Mouse (Mus musculus): ENCODE measurements around the gene Hsd17b6.

Hsd17b6 gene

GRCm38 (mm10) chr10:128004918-128005317 is 2.5 kb downstream of the Hsd17b6 start:
- no peak for DNase-seq

DNA sequence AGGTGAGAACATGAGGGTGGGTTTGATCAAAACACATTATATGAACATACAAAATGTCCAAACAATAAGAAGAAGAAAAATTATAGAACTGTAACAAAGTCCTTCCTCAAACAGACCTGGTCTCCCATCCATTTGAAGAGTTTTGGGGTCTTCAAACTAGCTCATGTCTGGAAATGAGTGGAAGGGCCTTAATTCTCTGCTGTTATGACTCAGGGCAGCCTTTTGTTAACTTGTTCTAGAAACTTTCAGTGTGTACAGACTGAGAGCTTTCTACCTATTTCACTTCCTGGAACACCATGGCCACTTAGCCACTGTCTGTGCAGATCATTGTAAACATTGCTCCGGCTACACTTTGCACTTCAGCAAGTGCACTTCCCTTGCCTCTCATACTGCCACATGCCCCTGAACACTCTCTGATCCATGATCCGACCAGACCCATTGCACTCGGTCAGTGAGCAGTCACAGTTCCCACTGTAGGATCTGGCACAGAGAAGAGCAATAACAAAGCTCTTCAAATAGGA is 4.1 kb downstream of the Hsd17b6 start:
- no peak for DNase-seq

DNA sequence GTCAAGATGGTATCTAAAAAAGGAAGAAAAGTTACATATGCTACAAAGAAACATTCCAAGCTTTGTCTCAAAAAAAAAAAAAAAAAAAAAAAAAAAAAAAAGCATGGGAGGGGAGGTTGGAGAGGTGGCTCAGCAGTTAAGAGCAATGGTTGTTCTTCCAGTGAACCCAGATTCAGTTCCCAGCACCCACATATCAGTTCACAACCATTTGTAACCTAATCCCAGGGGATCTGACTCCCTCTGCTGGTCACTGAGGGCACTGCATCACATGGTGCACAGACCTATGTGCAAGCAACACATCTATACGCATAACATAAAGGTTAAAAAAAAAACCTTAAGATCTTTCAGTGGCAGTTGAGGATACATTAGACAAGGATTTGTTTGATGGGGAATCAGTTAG is 9.2 kb downstream of the Hsd17b6 start:
- no peak for DNase-seq

DNA sequence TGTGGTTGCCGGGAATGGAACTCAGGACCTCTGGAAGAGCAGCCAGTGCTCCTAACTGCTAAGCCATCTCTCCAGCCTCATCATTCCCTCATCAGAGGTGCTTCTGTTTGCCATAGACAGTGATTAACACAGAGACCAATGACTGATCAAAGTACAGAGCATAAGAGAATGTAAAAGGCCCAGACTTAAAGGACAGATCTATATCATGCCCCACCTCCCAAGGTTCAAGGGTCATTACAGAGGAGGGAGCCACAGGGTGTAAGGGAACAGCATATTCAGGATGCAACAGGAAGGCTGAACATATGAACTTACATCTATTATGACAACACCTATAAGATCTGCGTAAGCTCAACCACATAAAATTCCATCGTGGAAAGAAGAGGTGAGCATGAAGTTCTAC is 10.7 kb downstream of the Hsd17b6 start:
- no peak for DNase-seq

DNA sequence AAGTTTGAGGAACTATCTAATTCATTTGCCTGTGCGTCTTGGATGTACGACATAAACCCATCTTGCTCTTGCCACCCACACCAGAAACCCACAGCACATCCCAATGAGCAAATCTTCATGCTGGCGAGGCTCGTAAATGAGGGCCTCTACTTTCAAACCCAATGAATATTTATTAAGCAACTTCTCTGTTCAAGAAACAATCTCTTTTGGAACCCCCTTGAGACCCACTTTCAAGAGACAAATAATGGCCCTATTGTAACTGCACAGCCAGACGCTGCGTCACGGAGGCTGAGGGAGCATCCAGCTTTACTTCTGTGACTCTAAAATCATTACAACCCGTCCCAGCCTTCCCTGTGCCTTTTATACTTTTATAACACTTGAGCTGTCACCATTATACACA is 21.8 kb downstream of the Hsd17b6 start:
- no peak for DNase-seq

DNA sequence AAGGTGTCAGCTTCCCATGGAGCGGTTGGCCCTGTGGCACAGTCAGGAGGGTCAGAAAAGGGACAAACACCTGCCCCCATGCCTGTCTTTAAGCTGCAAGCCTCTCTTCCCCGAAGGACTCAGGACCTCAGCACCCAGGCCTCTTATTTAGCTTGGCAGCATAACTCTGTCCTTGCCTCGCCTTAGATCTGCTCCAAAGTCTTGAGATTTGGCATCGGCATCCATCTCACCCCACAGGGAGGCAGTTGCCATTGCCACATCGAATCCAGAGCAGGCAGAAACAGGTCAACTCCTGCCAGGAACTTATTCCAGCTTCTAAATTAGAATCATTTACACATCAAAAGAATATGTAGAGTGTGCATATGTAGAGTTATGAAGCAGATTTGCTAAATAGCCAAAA is 22.8 kb downstream of the Hsd17b6 start:
- no peak for DNase-seq

DNA sequence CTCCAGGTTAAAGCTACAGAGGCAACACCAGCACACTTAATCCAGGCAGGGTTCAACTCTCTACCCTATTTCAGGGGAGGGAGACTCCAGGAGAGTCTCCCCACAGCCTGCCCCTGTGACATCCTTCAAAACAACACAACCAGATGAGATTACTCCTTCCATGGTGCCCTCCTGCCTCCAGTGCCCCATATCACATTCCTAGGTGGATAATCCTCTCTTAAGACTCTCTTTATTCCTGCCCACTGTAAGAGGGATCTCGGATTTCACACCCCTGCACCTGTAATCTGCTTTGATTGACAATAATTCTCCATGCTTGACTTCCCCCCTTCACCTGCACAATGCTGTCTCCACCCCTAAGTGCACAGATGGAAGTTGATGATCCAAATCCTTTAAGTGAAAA is 31.9 kb downstream of the Hsd17b6 start:
- DNase-seq = no peak

DNA sequence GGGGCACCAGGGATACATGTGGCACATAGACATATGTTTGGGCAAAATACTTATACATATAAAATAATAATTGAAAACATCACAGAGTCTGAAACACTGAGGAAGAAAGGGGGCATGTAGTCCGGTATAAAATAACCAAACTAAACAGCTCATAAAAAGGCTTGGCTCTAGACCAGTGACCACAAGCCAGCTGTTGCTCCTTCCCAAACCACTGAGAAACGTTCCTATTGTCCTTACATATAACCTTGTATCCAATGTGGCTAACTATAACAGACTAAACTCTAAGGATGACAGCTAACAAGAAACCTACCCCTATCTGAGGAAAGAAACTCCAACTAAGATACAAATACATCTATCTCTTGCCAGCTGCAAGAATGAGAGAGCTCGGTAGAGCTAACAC is 33.3 kb downstream of the Hsd17b6 start:
- DNase-seq = no peak

- no peak for DNase-seq
Measured at GRCm38 (mm10) chr10:127971135-127971534, 36.3 kb downstream of the Hsd17b6 start.

DNA sequence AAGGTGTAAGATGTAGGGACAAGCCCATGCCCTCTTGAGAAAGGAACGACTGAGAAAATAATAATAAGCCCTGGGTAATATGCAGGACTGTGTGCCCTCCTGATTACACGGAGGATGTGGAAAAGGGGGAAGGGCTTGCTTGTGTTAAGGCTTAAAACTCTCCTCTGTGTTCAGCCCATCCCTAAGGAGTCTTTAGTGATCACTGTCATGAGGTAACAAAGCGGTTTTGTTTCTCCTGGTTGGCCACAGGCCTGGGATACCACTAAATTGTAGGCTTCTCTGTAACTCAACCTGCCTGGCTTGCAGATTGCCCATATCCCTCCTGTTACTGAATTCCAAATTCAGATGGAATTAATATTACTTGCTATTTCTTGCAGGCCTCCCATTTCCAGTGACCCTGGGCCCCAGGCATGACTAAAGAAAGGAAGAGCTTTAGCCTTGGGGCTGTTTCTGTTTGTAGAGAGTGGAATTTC is 37.0 kb downstream of the Hsd17b6 start:
- no peak for DNase-seq

DNA sequence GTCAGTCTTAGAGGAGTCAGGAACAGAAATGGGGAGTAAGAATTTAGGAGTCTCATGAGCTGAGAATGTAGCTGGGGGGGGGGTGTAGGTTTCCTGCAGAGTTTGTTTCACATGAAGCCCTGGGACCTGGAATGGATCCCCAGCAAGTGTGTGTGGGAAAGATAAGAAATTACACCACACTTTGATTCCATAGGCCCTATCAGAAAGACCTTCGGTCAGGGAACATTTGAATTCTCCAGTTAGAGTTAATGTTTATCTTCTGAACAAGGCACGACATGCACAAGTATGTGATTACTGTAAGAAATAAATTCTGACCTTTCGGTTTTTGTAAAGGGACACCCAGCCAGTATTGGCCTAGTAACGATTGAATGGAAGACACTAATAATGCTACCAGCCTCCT is 37.6 kb downstream of the Hsd17b6 start:
- no peak for DNase-seq

- DNase-seq = peak; percentile 29 to 51
Measured at GRCm38 (mm10) chr10:127966506-127966905, 40.9 kb downstream of the Hsd17b6 start.

- DNase-seq = no peak
Measured at GRCm38 (mm10) chr10:127964004-127964403, 43.4 kb downstream of the Hsd17b6 start.

- no peak for DNase-seq
Measured at GRCm38 (mm10) chr10:127962451-127962850, 45.0 kb downstream of the Hsd17b6 start.

- DNase-seq = no peak
Measured at GRCm38 (mm10) chr10:127959161-127959679, 48.2 kb downstream of the Hsd17b6 start.

GRCm38 (mm10) chr10:127956168-127956816 is 51.1 kb downstream of the Hsd17b6 start:
- DNase-seq = peak; percentile 78 to 87

DNA sequence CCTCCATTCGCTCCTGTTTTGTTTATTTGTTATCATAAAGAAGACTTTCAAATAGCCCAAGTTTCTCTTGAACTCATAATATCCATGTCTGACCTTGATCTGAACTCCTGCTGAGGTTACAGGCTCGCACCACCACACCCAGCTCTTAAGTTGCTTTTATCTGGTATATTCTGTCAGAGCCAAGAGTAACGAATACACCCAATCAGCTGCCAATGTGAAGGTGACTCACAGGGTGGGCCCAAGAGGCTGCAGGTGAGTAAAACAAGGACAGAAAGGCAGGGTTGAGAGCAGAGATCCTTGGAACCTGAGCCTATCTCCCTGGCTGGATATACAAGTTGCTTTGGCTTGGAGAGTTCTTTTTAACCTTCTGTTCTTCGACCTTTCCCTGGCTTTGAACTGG is 52.4 kb downstream of the Hsd17b6 start:
- no peak for DNase-seq

DNA sequence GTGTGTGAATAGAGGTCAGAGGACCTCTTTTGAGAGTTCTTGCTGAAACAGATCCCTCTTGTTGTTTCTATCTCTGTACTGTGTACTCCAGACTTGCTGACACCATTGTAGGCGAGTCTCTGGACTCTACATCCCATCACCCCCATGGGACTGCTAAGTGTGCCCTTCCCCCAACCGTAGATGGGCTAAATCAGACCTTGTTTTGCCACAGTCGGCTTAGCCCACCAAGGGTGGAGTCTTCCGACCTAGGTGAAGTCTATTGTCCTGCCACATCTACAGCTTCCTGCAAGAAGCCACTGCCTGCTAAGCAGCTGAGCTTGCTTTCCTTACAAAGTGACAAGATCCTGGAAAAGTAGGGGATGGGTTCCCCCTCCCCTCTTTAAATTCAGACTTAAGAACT is 55.6 kb downstream of the Hsd17b6 start:
- no peak for DNase-seq

DNA sequence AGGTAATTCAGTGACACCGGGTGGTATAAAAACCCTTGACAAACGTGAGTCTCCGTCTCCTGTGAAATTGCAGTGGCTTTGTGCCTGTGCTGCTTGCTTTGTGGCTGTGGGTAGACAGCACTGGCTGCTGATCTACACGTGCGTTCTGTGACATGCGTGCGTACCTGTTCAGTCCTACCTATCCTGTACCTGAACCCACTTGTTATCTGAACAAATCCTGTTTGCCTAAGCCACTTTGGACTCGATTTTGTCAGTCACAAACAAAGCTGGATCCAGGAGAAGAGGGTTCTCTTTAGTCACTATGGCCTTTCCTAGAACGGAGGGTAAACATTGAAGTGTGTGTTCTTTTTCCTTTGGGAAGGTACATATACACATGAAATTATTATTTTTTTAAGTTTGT is 56.0 kb downstream of the Hsd17b6 start:
- DNase-seq = no peak

GRCm38 (mm10) chr10:127949596-127950130 is 57.7 kb downstream of the Hsd17b6 start:
- no peak for DNase-seq

GRCm38 (mm10) chr10:127945432-127946064 is 61.9 kb downstream of the Hsd17b6 start:
- peak; percentile 56 to 57 for DNase-seq

All from kidney, postnatal 25 days (tissue).